7 mouse cellular contexts compared by ENCODE assay signal in the genomic region with DNA sequence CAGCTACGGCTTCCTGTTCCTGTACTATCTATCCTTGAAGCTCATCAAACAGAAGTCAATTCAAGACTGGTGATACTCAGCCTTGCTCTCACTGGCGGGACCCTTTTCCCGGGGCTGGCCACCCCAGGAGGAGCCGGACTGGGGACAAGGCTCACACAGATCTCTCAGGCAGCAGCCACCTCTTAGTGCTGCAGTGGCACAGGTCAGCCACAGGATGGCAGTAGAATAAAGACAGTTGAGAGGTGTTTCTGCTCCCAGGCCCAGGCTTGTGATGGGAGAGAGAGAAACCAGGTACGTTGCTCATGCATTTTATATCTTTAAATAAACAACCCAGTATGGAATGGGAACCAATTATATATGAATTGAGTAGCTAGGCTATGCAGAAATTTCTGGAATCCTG. TPM values are rescaled to one million over a fixed set of nuclear protein-coding genes. Genes with fewer than 3 reads are reported as not detected.
A peak's percentile ranks its signal among the peaks of the same experiment; 100 is the strongest.
DNase-seq lines count a peak whose midpoint lies in the region.

No protein-coding gene starts in this region.

- peak; percentile 10 to 49 for DNase-seq in CD8-positive naive resting alpha-beta T cell, adult 2 months (ENCODE audit: low read depth in 2 of 2, low spot score in 2 of 2)
- DNase-seq in Muller cell, postnatal 12 days (ENCODE audit: inconsistent ontology term), result peak; percentile 37
- peak; percentile 66 to 74 for DNase-seq in cerebellum, postnatal 25 days
- peak; percentile 32 for DNase-seq in gastrocnemius, postnatal 14 days
- DNase-seq in kidney, postnatal 4 days, result peak; percentile 71 to 77
- DNase-seq in lung, postnatal 10 days, result peak; percentile 68
- peak; percentile 69 for DNase-seq in right cerebral cortex, adult 18-20 months

- intact Hi-C loops in gastrocnemius, postnatal 14 days (cut with DNase I; ENCODE audit: low total_unique reads), result no loop called here

RNA-seq across cellular contexts. Expression of gene Abcg5, which starts 15.9 kb away (rescaled TPM):
- not detected for total RNA-seq in gastrocnemius, postnatal 14 days (2021)

RNA-seq across cellular contexts. Expression of gene Abcg8, which starts 22.6 kb away (rescaled TPM):
- total RNA-seq in gastrocnemius, postnatal 14 days (2021), result not detected

Comparison
In these comparisons a context has a peak if more than half of its experiments do, and no peak if none do; other contexts are left out.
1. Peak in every context shown above with its lines: DNase-seq.